Mouse (Mus musculus) MEL (cell line): Measurements from ENCODE around the gene Rpl34.

Experiments used
- BHLHE40 ChIP-seq: IDR thresholded peaks from 2 replicates; pipeline ENCODE4 v1.6.1; 2012; ENCODE audit warnings: low read depth, mild to moderate bottlenecking, inconsistent platforms, low read length, improper control_type of control experiment, borderline replicate concordance
- CHD1 ChIP-seq: IDR thresholded peaks from 2 replicates; pipeline ENCODE4 v1.6.1; 2012; ENCODE audit warnings: low read depth, mild to moderate bottlenecking, inconsistent platforms, low read length, improper control_type of control experiment
- CHD2 ChIP-seq: IDR thresholded peaks from 2 replicates; pipeline ENCODE4 v1.6.1; 2011; ENCODE audit warnings: low read length, improper control_type of control experiment
- CTCF ChIP-seq, 3 experiments: IDR thresholded peaks in 2 of 3; conservative IDR thresholded peaks in 1 of 3; 2 replicates each; pipeline ENCODE4 v1.5.1; 2011 to 2012; ENCODE audit warnings: low read length in 3 of 3, low read depth in 2 of 3, mild to moderate bottlenecking in 2 of 3, improper control_type of control experiment in 1 of 3, inconsistent platforms in 1 of 3, mixed read lengths in 1 of 3, moderate library complexity in 1 of 3; ENCODE audit not compliant: control insufficient read depth in 1 of 3, insufficient read depth in 1 of 3, poor library complexity in 1 of 3, severe bottlenecking in 1 of 3
- JUND ChIP-seq: IDR thresholded peaks from 2 replicates; pipeline ENCODE4 v1.6.1; 2011; ENCODE audit warnings: low read depth, mild to moderate bottlenecking, improper control_type of control experiment, low read length
- MAFK ChIP-seq: IDR thresholded peaks from 2 replicates; pipeline ENCODE4 v1.6.1; 2011; ENCODE audit warnings: low read depth, mild to moderate bottlenecking, low read length, improper control_type of control experiment, borderline replicate concordance
- MAX ChIP-seq: IDR thresholded peaks from 2 replicates; pipeline ENCODE4 v1.6.1; 2011; ENCODE audit warnings: low read length, improper control_type of control experiment
- NRF1 ChIP-seq: IDR thresholded peaks from 2 replicates; pipeline ENCODE4 v1.6.1; 2014; ENCODE audit warnings: low read depth, mild to moderate bottlenecking, inconsistent platforms, low read length, improper control_type of control experiment, moderate library complexity; ENCODE audit not compliant: poor library complexity, insufficient read depth, severe bottlenecking
- POLR2A ChIP-seq, 2 experiments: IDR thresholded peaks; 2 replicates each; pipeline ENCODE4 v1.6.1; 2011 to 2012; ENCODE audit warnings: low read length in 2 of 2, mild to moderate bottlenecking in 2 of 2, control low read depth in 1 of 2, improper control_type of control experiment in 1 of 2, low read depth in 1 of 2, moderate library complexity in 1 of 2; ENCODE audit not compliant: control insufficient read depth in 1 of 2, insufficient read depth in 1 of 2, poor library complexity in 1 of 2
- POLR2AphosphoS2 ChIP-seq: IDR thresholded peaks from 2 replicates; pipeline ENCODE4 v1.6.1; 2011; ENCODE audit warnings: low read length, improper control_type of control experiment

DNA sequence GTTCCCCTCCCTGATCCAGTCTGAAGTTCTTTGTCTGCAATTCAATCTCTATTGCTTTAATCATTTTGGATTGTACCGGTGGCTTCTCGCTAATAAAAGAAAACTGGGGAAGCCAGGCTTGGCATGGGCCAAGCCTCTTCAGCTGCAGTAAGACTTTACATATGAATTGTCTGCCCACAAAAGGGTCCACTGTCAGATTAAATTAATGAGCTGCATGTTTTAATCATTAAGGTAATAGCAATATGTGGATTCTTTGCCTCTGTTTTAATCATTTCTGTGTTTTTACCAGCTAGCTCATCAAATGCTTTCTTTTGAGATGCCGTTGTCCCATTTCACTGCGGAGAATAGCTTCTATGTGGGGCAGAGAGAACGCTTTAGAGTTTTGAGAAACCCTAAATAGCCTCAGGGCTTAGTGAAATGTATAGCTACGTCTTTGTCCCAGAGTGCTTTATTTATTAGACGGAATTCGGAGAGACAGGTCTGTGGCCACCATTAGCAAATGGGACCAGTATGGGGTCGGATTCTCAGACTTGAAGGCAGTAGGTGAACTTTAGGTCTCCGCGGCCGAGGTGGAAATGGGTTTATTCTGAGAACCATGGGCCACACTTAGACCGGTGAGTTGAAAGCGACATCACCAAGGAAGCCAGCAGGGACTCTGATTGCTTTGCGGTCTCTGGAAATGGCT, 28.1 kb upstream of the Rpl34 start:
- TF ChIP-seq MAFK (no peak), CTCF (IDR thresholded peaks at IDR 0.05 in 2 of 3, conservative IDR thresholded peaks at IDR 0.05 in 1 of 3; ENCODE audit: control insufficient read depth in 1 of 3, insufficient read depth in 1 of 3, low read depth in 2 of 3, low read length in 3 of 3, poor library complexity in 1 of 3, severe bottlenecking in 1 of 3) (no peak), BHLHE40 (no peak), NRF1 (no peak), POLR2A (IDR thresholded peaks at IDR 0.05; ENCODE audit: control insufficient read depth in 1 of 2, insufficient read depth in 1 of 2, low read depth in 1 of 2, low read length in 2 of 2, poor library complexity in 1 of 2) (no peak), MAX (no peak), CHD1 (no peak), CHD2 (no peak), JUND (no peak), POLR2AphosphoS2 (no peak)
